Mouse (Mus musculus): Measurements from ENCODE around the gene Krt18.
"Not testable (repeated sequence)": the region's sequence is repeated elsewhere in the genome, so short reads cannot be mapped to it uniquely, and the experiment has no call there.

Gene Krt18

GRCm38 (mm10) chr15:102065661-102066325 lies 37.8 kb downstream of the Krt18 start:
- DNase-seq (ENCODE audit: low spot score in 2 of 2): peak; percentile 81 to 92

- DNase-seq (ENCODE audit: low spot score in 2 of 2): no peak
Observed at GRCm38 (mm10) chr15:102070476-102071467, 42.8 kb downstream of the Krt18 start.

- no peak for DNase-seq (ENCODE audit: low spot score in 2 of 2)
Observed at GRCm38 (mm10) chr15:102072963-102073558, 45.1 kb downstream of the Krt18 start.

GRCm38 (mm10) chr15:102073559-102074069 lies 45.6 kb downstream of the Krt18 start, which contains the start of gene Eif4b:
Eif4b (plus strand) TSS chr15:102073773.
- DNase-seq (ENCODE audit: low spot score in 2 of 2): peak; percentile 97 to 99

GRCm38 (mm10) chr15:102074070-102074731 lies 46.2 kb downstream of the Krt18 start:
- DNase-seq (ENCODE audit: low spot score in 2 of 2): peak; percentile 65 to 77

GRCm38 (mm10) chr15:102074876-102075585 lies 47.1 kb downstream of the Krt18 start:
- no peak for DNase-seq (ENCODE audit: low spot score in 2 of 2)

GRCm38 (mm10) chr15:102077111-102077677 lies 49.2 kb downstream of the Krt18 start:
- no peak for DNase-seq (ENCODE audit: low spot score in 2 of 2)

- DNase-seq (ENCODE audit: low spot score in 2 of 2): no peak
Observed at GRCm38 (mm10) chr15:102079221-102079620, 51.2 kb downstream of the Krt18 start.

GRCm38 (mm10) chr15:102079924-102080323 lies 51.9 kb downstream of the Krt18 start:
- DNase-seq (ENCODE audit: low spot score in 2 of 2): not testable (repeated sequence)

- no peak for DNase-seq (ENCODE audit: low spot score in 2 of 2)
Observed at GRCm38 (mm10) chr15:102080429-102080828, 52.4 kb downstream of the Krt18 start.
